ENCODE assay signal across 22 mouse cellular contexts in the genomic region with DNA sequence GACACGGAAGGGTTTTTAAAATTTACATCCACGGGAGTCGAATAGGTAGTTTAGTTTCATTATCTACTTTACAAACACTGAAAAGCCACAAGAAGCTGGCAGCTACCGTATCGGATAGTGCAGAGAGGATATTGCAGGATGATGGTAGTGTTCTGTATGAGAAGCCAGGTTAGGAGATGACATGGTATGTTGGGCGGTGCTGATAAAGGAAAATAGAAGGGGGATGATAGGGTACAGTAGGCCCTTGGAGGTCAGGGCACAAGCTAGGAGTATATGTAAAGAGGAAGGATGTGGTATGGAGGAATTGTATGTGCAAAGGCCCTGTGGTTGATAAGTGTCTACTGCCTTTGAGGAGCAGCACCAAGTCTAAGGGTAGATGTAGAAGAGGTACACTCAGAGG. TPM values are rescaled to one million over a fixed set of nuclear protein-coding genes. Genes with fewer than 3 reads are reported as not detected.
"Had no signal": no experiment of that assay in that cellular context is flagged by ENCODE, and none has a peak within 500 bp of the region (broad histone marks: within the 10 kb centered on the region; RNA-seq: fewer than 3 reads in every experiment).

No protein-coding gene starts in this region.

- H3K27me3 ChIP-seq: limb, embryonic 13.5 days; neural tube, embryonic 15.5 days had no signal

- H3K4me2 ChIP-seq: limb, embryonic 13.5 days; liver, embryonic 11.5 days; lung, embryonic 14.5 days; neural tube, embryonic 15.5 days had no signal

- H3K4me3 ChIP-seq: layer of hippocampus, adult 2 months; limb, embryonic 13.5 days; midbrain, embryonic 10.5 days; myocyte; neural tube, embryonic 15.5 days had no signal

- H3K9ac ChIP-seq: limb, embryonic 13.5 days; lung, embryonic 14.5 days; neural tube, embryonic 15.5 days had no signal

- DNase-seq: kidney, adult 11 months; kidney, adult 9 months; kidney, postnatal 4 days; left cerebral cortex, postnatal 4 days; lung, embryonic 14.5 days; lung, postnatal 10 days; lung, postnatal 4 days; midbrain, embryonic 14.5 days; right cerebral cortex, adult 18-20 months; right cerebral cortex, postnatal 25 days had no signal

- H3K9me3 ChIP-seq: limb, embryonic 13.5 days; midbrain, embryonic 10.5 days; neural tube, embryonic 15.5 days had no signal

- H3K27ac ChIP-seq: kidney, postnatal 0 days; layer of hippocampus, adult 2 months; limb, embryonic 13.5 days; midbrain, embryonic 10.5 days; neural tube, embryonic 15.5 days had no signal

- H3K4me1 ChIP-seq: limb, embryonic 13.5 days; midbrain, embryonic 10.5 days; neural tube, embryonic 15.5 days had no signal

RNA-seq across cellular contexts. Expression of a gene that starts 47.7 kb away (rescaled TPM):
- polyA plus RNA-seq: kidney, postnatal 0 days; liver, embryonic 16.5 days; lung, embryonic 14.5 days; neural tube, embryonic 11.5 days; small intestine, adult 2 months; stomach, embryonic 16.5 days; urinary bladder, adult 2 months had no signal
